Mouse (Mus musculus) small intestine, adult 2 months (tissue): Measurements from ENCODE around the gene Uhrf1bp1.

Experiments used
- CTCF ChIP-seq: fragments of 200-500 bp; IDR thresholded peaks from 2 replicates; pipeline ENCODE4 v1.5.1; 2012; ENCODE audit warnings: low read depth, mild to moderate bottlenecking, control low read depth, inconsistent platforms, low read length, moderate library complexity, mixed read lengths; ENCODE audit not compliant: insufficient replicate concordance, insufficient read length; ENCODE audit errors: extremely low read depth
- POLR2A ChIP-seq: fragments of 200-500 bp; IDR thresholded peaks from 2 replicates; pipeline ENCODE4 v1.6.1; 2012; ENCODE audit warnings: low read depth, mild to moderate bottlenecking, control low read depth, inconsistent platforms, low read length, moderate library complexity

- TF ChIP-seq CTCF (no peak), POLR2A (no peak)
Observed at GRCm38 (mm10) chr17:27871851-27872250, 15.6 kb downstream of the Uhrf1bp1 start.
